Mouse (Mus musculus) CH12.LX (cell line): ENCODE measurements around the gene Zfpm1. TPM values are rescaled to one million over a fixed set of nuclear protein-coding genes. Genes with fewer than 3 reads are reported as not detected.

Experiments
- DNase-seq: peaks from one replicate; pipeline ENCODE4 v3.0.0-alpha.2; 2013; ENCODE audit errors: extremely low read depth
- H3K27ac ChIP-seq: 2 replicates; pipeline ENCODE4 v1.5.1; 2012; ENCODE audit warnings: low read depth, mild to moderate bottlenecking, control low read depth, moderate library complexity; ENCODE audit not compliant: insufficient read depth
- H3K27me3 ChIP-seq: replicated peaks from 2 replicates; pipeline ENCODE3; 2012; ENCODE audit warnings: inconsistent platforms
- H3K36me3 ChIP-seq, 2 experiments: replicated peaks in 1 of 2; 2 replicates each; pipeline versions ENCODE3 to v1.6.1; 2012; ENCODE audit warnings: inconsistent platforms in 1 of 2, low read length in 1 of 2, mild to moderate bottlenecking in 1 of 2, mixed read lengths in 1 of 2, moderate library complexity in 1 of 2; ENCODE audit not compliant: control insufficient read depth in 1 of 2, insufficient read depth in 1 of 2
- H3K4me1 ChIP-seq, 2 experiments: 2 replicates each; pipeline ENCODE4 v1.6.1; 2012; ENCODE audit warnings: inconsistent platforms in 1 of 2, moderate library complexity in 1 of 2; ENCODE audit not compliant: insufficient read depth in 2 of 2, control insufficient read depth in 1 of 2
- H3K4me2 ChIP-seq: 2 replicates; pipeline ENCODE4 v1.6.1; 2012; ENCODE audit warnings: low read depth, mild to moderate bottlenecking, control low read depth; ENCODE audit not compliant: poor library complexity, insufficient read depth, severe bottlenecking
- H3K4me3 ChIP-seq, 3 experiments: fragments of 150-350 bp in 1 of 3; sonication (generic) in 1 of 3; replicated peaks in 1 of 3; 2 replicates each; pipeline versions ENCODE3 to v1.5.1; 2011 to 2012; ENCODE audit warnings: low read depth in 2 of 3, low read length in 2 of 3, mild to moderate bottlenecking in 2 of 3, moderate library complexity in 2 of 3, control low read depth in 1 of 3, improper control_type of control experiment in 1 of 3, inconsistent platforms in 1 of 3, mixed read lengths in 1 of 3; ENCODE audit not compliant: poor library complexity in 1 of 3
- H3K79me2 ChIP-seq: replicated peaks from 2 replicates; pipeline ENCODE4 v1.6.1; 2012; ENCODE audit warnings: mild to moderate bottlenecking, moderate library complexity; ENCODE audit not compliant: control insufficient read depth, poor library complexity, insufficient read depth, severe bottlenecking; ENCODE audit errors: extremely low read depth
- H3K9ac ChIP-seq: 2 replicates; pipeline ENCODE4 v1.6.1; 2012; ENCODE audit warnings: low read depth, mild to moderate bottlenecking, control low read depth, moderate library complexity; ENCODE audit not compliant: insufficient read depth
- H3K9me3 ChIP-seq: replicated peaks from 2 replicates; pipeline ENCODE3; 2012; ENCODE audit warnings: low read length, inconsistent platforms, mixed read lengths
- BHLHE40 ChIP-seq: IDR thresholded peaks from 2 replicates; pipeline ENCODE4 v1.6.1; 2011; ENCODE audit warnings: mild to moderate bottlenecking, low read depth, low read length, improper control_type of control experiment
- CHD1 ChIP-seq: IDR thresholded peaks from 2 replicates; pipeline ENCODE4 v1.6.1; 2012; ENCODE audit warnings: low read depth, low read length, improper control_type of control experiment, inconsistent platforms
- CHD2 ChIP-seq: IDR thresholded peaks from 2 replicates; pipeline ENCODE4 v1.6.1; 2011; ENCODE audit warnings: low read length, improper control_type of control experiment
- CTCF ChIP-seq, 2 experiments: IDR thresholded peaks in 1 of 2; conservative IDR thresholded peaks in 1 of 2; 2 replicates each; pipeline ENCODE4 v1.5.1; 2011 to 2012; ENCODE audit warnings: low read depth in 2 of 2, low read length in 2 of 2, improper control_type of control experiment in 1 of 2, inconsistent platforms in 1 of 2, mild to moderate bottlenecking in 1 of 2, moderate library complexity in 1 of 2
- E2F4 ChIP-seq: IDR thresholded peaks from 2 replicates; pipeline ENCODE4 v1.6.1; 2011; ENCODE audit warnings: low read depth, low read length, improper control_type of control experiment; ENCODE audit not compliant: insufficient replicate concordance
- ELF1 ChIP-seq: IDR thresholded peaks from 2 replicates; pipeline ENCODE4 v1.6.1; 2014; ENCODE audit warnings: low read depth, mild to moderate bottlenecking, inconsistent platforms, low read length, improper control_type of control experiment
- EP300 ChIP-seq: IDR thresholded peaks from 2 replicates; pipeline ENCODE4 v1.6.1; 2011; ENCODE audit warnings: low read length, improper control_type of control experiment
- ETS1 ChIP-seq: conservative IDR thresholded peaks from 2 replicates; pipeline ENCODE4 v1.6.1; 2012; ENCODE audit warnings: low read depth, mild to moderate bottlenecking, inconsistent platforms, low read length, improper control_type of control experiment, moderate library complexity
- GABPA ChIP-seq: IDR thresholded peaks from 2 replicates; pipeline ENCODE4 v1.6.1; 2012; ENCODE audit warnings: low read depth, low read length, improper control_type of control experiment, inconsistent platforms; ENCODE audit not compliant: insufficient replicate concordance
- HCFC1 ChIP-seq: IDR thresholded peaks from 2 replicates; pipeline ENCODE4 v1.6.1; 2012; ENCODE audit warnings: low read depth, mild to moderate bottlenecking, inconsistent platforms, low read length, improper control_type of control experiment
- IRF4 ChIP-seq: IDR thresholded peaks from 2 replicates; pipeline ENCODE4 v1.6.1; 2014; ENCODE audit warnings: low read depth, mild to moderate bottlenecking, inconsistent platforms, low read length, improper control_type of control experiment
- JUN ChIP-seq: IDR thresholded peaks from 2 replicates; pipeline ENCODE4 v1.6.1; 2011; ENCODE audit warnings: low read depth, mild to moderate bottlenecking, low read length, improper control_type of control experiment, moderate library complexity; ENCODE audit not compliant: insufficient read depth
- JUND ChIP-seq: conservative IDR thresholded peaks from 2 replicates; pipeline ENCODE4 v1.6.1; 2011; ENCODE audit warnings: low read depth, low read length, improper control_type of control experiment
- KAT2A ChIP-seq: IDR thresholded peaks from 2 replicates; pipeline ENCODE4 v1.6.1; 2012; ENCODE audit warnings: low read length, improper control_type of control experiment, inconsistent platforms; ENCODE audit not compliant: insufficient replicate concordance
- MAFK ChIP-seq: IDR thresholded peaks from 2 replicates; pipeline ENCODE4 v1.6.1; 2011; ENCODE audit warnings: low read length, improper control_type of control experiment; ENCODE audit not compliant: insufficient replicate concordance
- MAX ChIP-seq: IDR thresholded peaks from 2 replicates; pipeline ENCODE4 v1.6.1; 2011; ENCODE audit warnings: low read length, improper control_type of control experiment
- MAZ ChIP-seq: IDR thresholded peaks from 2 replicates; pipeline ENCODE4 v1.6.1; 2012; ENCODE audit warnings: low read depth, mild to moderate bottlenecking, inconsistent platforms, low read length, improper control_type of control experiment, moderate library complexity
- MEF2A ChIP-seq: IDR thresholded peaks from 2 replicates; pipeline ENCODE4 v1.6.1; 2014; ENCODE audit warnings: low read depth, mild to moderate bottlenecking, inconsistent platforms, low read length, improper control_type of control experiment, borderline replicate concordance
- MXI1 ChIP-seq: IDR thresholded peaks from 2 replicates; pipeline ENCODE4 v1.6.1; 2011; ENCODE audit warnings: mild to moderate bottlenecking, low read depth, low read length, improper control_type of control experiment
- MYC ChIP-seq: IDR thresholded peaks from 2 replicates; pipeline ENCODE4 v1.6.1; 2011; ENCODE audit warnings: low read depth, mild to moderate bottlenecking, improper control_type of control experiment, low read length
- NELFE ChIP-seq: IDR thresholded peaks from 2 replicates; pipeline ENCODE4 v1.6.1; 2011; ENCODE audit warnings: low read depth, low read length, improper control_type of control experiment
- NRF1 ChIP-seq: IDR thresholded peaks from 2 replicates; pipeline ENCODE4 v1.6.1; 2014; ENCODE audit warnings: low read depth, mild to moderate bottlenecking, inconsistent platforms, low read length, improper control_type of control experiment, moderate library complexity
- PAX5 ChIP-seq: IDR thresholded peaks from 2 replicates; pipeline ENCODE4 v1.6.1; 2012; ENCODE audit warnings: low read length, inconsistent platforms, mixed read lengths
- POLR2A ChIP-seq: IDR thresholded peaks from 2 replicates; pipeline ENCODE4 v1.6.1; 2011; ENCODE audit warnings: low read depth, mild to moderate bottlenecking, improper control_type of control experiment, low read length
- POLR2AphosphoS2 ChIP-seq: IDR thresholded peaks from 2 replicates; pipeline ENCODE4 v1.6.1; 2011; ENCODE audit warnings: low read depth, low read length, improper control_type of control experiment
- RAD21 ChIP-seq: IDR thresholded peaks from 2 replicates; pipeline ENCODE4 v1.6.1; 2011; ENCODE audit warnings: low read depth, mild to moderate bottlenecking, low read length, improper control_type of control experiment, moderate library complexity
- RCOR1 ChIP-seq: conservative IDR thresholded peaks from 2 replicates; pipeline ENCODE4 v1.6.1; 2012; ENCODE audit warnings: low read depth, mild to moderate bottlenecking, inconsistent platforms, low read length, improper control_type of control experiment
- SIN3A ChIP-seq: IDR thresholded peaks from 2 replicates; pipeline ENCODE4 v1.6.1; 2012; ENCODE audit warnings: low read length, improper control_type of control experiment, inconsistent platforms
- SMC3 ChIP-seq: IDR thresholded peaks from 2 replicates; pipeline ENCODE4 v1.6.1; 2011; ENCODE audit warnings: low read depth, low read length, improper control_type of control experiment
- TBP ChIP-seq: conservative IDR thresholded peaks from 2 replicates; pipeline ENCODE4 v1.6.1; 2011; ENCODE audit warnings: low read depth, low read length, improper control_type of control experiment
- TCF12 ChIP-seq: IDR thresholded peaks from 2 replicates; pipeline ENCODE4 v1.6.1; 2014; ENCODE audit warnings: low read depth, mild to moderate bottlenecking, inconsistent platforms, low read length, improper control_type of control experiment
- UBTF ChIP-seq: IDR thresholded peaks from 2 replicates; pipeline ENCODE4 v1.6.1; 2012; ENCODE audit warnings: low read depth, mild to moderate bottlenecking, inconsistent platforms, low read length, improper control_type of control experiment, moderate library complexity
- USF1 ChIP-seq: IDR thresholded peaks from 2 replicates; pipeline ENCODE4 v1.6.1; 2014; ENCODE audit warnings: low read depth, mild to moderate bottlenecking, inconsistent platforms, low read length, improper control_type of control experiment
- USF2 ChIP-seq: conservative IDR thresholded peaks from 2 replicates; pipeline ENCODE4 v1.6.1; 2011; ENCODE audit warnings: low read depth, low read length, improper control_type of control experiment
- ZC3H11A ChIP-seq: IDR thresholded peaks from 2 replicates; pipeline ENCODE4 v1.6.1; 2012; ENCODE audit warnings: low read depth, mild to moderate bottlenecking, inconsistent platforms, low read length, improper control_type of control experiment
- ZKSCAN1 ChIP-seq: IDR thresholded peaks from 2 replicates; pipeline ENCODE4 v1.6.1; 2012; ENCODE audit warnings: low read depth, inconsistent platforms, low read length, improper control_type of control experiment, borderline replicate concordance
- ZMIZ1 ChIP-seq: IDR thresholded peaks from 2 replicates; pipeline ENCODE4 v1.6.1; 2012; ENCODE audit warnings: low read depth, mild to moderate bottlenecking, inconsistent platforms, low read length, improper control_type of control experiment
- ZNF384 ChIP-seq: IDR thresholded peaks from 2 replicates; pipeline ENCODE4 v1.6.1; 2012; ENCODE audit warnings: low read depth, low read length, improper control_type of control experiment, inconsistent platforms
- dilution Hi-C: fragments of 300-500 bp; cut with MboI; formaldehyde crosslinking; loops from 2 replicates; pipeline ENCODE4 v1.14.3; 2020; ENCODE audit warnings: low sequenced_read_pairs; ENCODE audit not compliant: extremely low pct_unique_long_range_greater_than_20kb, extremely low pct_ligation_motif_present
- in situ Hi-C: fragments of 300-500 bp; cut with MboI; formaldehyde crosslinking; loops from 3 replicates; pipeline ENCODE4 v1.14.3; 2019; ENCODE audit warnings: low sequenced_read_pairs, low pct_ligation_motif_present, low pct_unique_long_range_greater_than_20kb, mixed read lengths
- polyA plus RNA-seq: library from polyadenylated mRNA; unstranded; fragments of >175 nt; gene quantifications from 2 replicates; pipeline ENCODE4 v1.2.1, GENCODE M21; 2012; ENCODE audit warnings: low read depth; ENCODE audit not compliant: insufficient read length
- total RNA-seq, 2 experiments: library from RNA; depleted of rRNA; stranded (reverse); fragments of 300-350 nt in 1 of 2; fragments of >200 nt in 1 of 2; gene quantifications; 2 replicates each; pipeline ENCODE4 v1.2.3; 2012 to 2014

The Zfpm1 gene
- total and polyA plus RNA-seq, 3 experiments = 11.0 to 63.5 (median 30.1) TPM

DNA sequence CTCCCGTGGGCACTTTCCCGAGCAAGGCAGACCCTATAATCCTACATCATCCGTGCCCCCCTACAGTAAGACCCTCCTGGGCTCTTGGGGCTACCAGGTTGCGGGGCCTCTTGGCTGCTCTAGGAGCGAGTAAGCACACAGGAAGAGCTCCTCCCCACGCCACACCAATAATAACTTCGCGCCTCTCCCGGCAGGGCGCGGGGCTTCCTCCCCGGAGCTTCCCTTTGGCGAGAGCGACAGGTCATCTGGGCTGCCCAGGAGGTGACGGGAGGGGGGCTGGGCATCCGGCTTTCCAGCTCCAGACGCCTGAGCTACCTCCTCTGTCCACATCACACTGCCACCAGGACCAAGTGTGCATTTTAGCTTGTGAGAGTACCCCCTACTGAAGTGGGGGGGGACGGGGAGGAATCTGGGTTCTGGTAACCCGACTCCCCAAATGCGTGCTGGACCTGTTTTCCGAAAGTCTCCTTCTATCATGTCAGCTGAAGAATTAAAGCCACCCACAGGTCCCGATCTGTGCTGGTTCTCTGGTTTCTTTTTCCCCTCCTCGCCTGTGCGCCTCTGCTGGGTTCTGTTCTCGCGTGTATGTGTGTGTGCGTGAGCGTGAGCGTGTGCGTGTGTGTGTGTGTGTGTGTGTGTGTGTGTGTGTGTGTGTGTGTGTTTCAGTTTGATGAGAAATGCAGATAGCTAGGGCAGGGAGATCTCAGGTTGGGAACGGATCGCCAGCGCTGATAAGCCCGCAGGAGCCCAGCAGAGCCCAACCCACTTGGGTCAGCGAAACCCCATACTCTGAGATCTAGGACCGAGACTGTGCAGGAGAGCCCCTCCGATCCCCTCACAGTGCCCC lies 1.6 kb downstream of the Zfpm1 start:
- Histone ChIP-seq H3K27me3 (peaks cover 2% of the 10 kb centered on the region), H3K27ac (peak overlapping the region; percentile 99), H3K4me2 (peak overlapping the region; percentile 91), H3K36me3 (peaks cover 0 to 21% of the 10 kb centered on the region in 2 experiments), H3K4me3 (peak overlapping the region; percentile 78 to 89 (median 87)), H3K4me1 (peaks cover 33 to 48% of the 10 kb centered on the region in 2 experiments), H3K9me3 (no peaks in the 10 kb centered on the region), H3K9ac (peak overlapping the region; percentile 73), H3K79me2 (peaks cover 30% of the 10 kb centered on the region)
- no peak for DNase-seq
- in situ Hi-C loops = loop anchor here (5.0 kb wide), 1 partner anchor 44 kb away; no protein-coding TSS in a partner anchor
- TF ChIP-seq MAZ (0 out of 2 replicates have a peak, but pooled peaks have one; percentile 38), MAX (no peak), CHD2 (peak; percentile 45; the same call in 1 of the 2 replicates), JUND (no peak), MYC (no peak; the same call in 1 of the 2 replicates), TCF12 (no peak), USF2 (no peak), SMC3 (no peak), MEF2A (peak; percentile 16; the same call in 1 of the 2 replicates), IRF4 (0 out of 2 replicates have a peak, but pooled peaks have one; percentile 10), RAD21 (no peak), EP300 (no peak), CTCF (conservative IDR thresholded peaks at IDR 0.05 in 1 of 2, IDR thresholded peaks at IDR 0.05 in 1 of 2; ENCODE audit: low read depth in 2 of 2, low read length in 2 of 2) (no peak), MAFK (no peak), ZKSCAN1 (no peak), USF1 (no peak), SIN3A (peak; percentile 74), TBP (peak; percentile 9; the same call in 1 of the 2 replicates), ZC3H11A (no peak), ETS1 (no peak), ELF1 (0 out of 2 replicates have a peak, but pooled peaks have one; percentile 21), POLR2A (peak; percentile 42; the same call in 1 of the 2 replicates), E2F4 (no peak), RCOR1 (no peak), BHLHE40 (peak; percentile 41; the same call in 1 of the 2 replicates), PAX5 (no peak), MXI1 (no peak; the same call in none of the 2 replicates), ZMIZ1 (peak; percentile 64; the same call in 1 of the 2 replicates), JUN (no peak), NELFE (no peak), CHD1 (peak; percentile 65; the same call in 1 of the 2 replicates), KAT2A (no peak), ZNF384 (no peak), GABPA (no peak), POLR2AphosphoS2 (no peak), NRF1 (no peak), UBTF (0 out of 2 replicates have a peak, but pooled peaks have one; percentile 28), HCFC1 (no peak)
- dilution Hi-C loops = no loop called here
